Mouse (Mus musculus) midbrain, embryonic 16.5 days (tissue): Measurements from ENCODE around the gene Bcas3. TPM values are rescaled to one million over a fixed set of nuclear protein-coding genes. Genes with fewer than 3 reads are reported as not detected.
A peak's percentile ranks its signal among the peaks of the same experiment; 100 is the strongest.

ENCODE experiments used
- ATAC-seq: fragments of 200-750 bp; cut with Nextera tagmentation; 2 replicates; pipeline ENCODE4 v1.8.0; 2017; ENCODE audit warnings: moderate TSS enrichment
- H3K27ac ChIP-seq: fragments of 300-500 bp; sonication (generic); 2 replicates; pipeline ENCODE4 v1.5.1; 2014; ENCODE audit warnings: mild to moderate bottlenecking, low read length, mixed read lengths
- H3K27me3 ChIP-seq: fragments of 300-500 bp; sonication (generic); 2 replicates; pipeline ENCODE4 v1.6.1; 2014; ENCODE audit warnings: low read depth, low read length, mixed read lengths; ENCODE audit not compliant: control insufficient read depth, insufficient read depth
- H3K36me3 ChIP-seq: fragments of 300-500 bp; sonication (generic); 2 replicates; pipeline ENCODE4 v1.6.1; 2014; ENCODE audit warnings: mild to moderate bottlenecking, low read length, moderate library complexity, mixed read lengths; ENCODE audit not compliant: control insufficient read depth, insufficient read depth
- H3K4me1 ChIP-seq: fragments of 300-500 bp; sonication (generic); 2 replicates; pipeline ENCODE4 v1.6.1; 2014; ENCODE audit warnings: mild to moderate bottlenecking, low read length, mixed read lengths; ENCODE audit not compliant: control insufficient read depth, insufficient read depth
- H3K4me2 ChIP-seq: fragments of 300-500 bp; sonication (generic); 2 replicates; pipeline ENCODE4 v1.6.1; 2014; ENCODE audit warnings: mild to moderate bottlenecking, low read length, mixed read lengths
- H3K4me3 ChIP-seq: fragments of 300-500 bp; sonication (generic); 2 replicates; pipeline ENCODE4 v1.5.1; 2014; ENCODE audit warnings: low read depth, mild to moderate bottlenecking, low read length, moderate library complexity, mixed read lengths
- H3K9ac ChIP-seq: fragments of 300-500 bp; sonication (generic); 2 replicates; pipeline ENCODE4 v1.6.1; 2014; ENCODE audit warnings: low read depth, low read length, mixed read lengths
- H3K9me3 ChIP-seq: fragments of 300-500 bp; sonication (generic); replicated peaks from 2 replicates; pipeline ENCODE4 v1.6.1; 2014; ENCODE audit warnings: mild to moderate bottlenecking, low read length, mixed read lengths; ENCODE audit not compliant: control insufficient read depth, poor library complexity, severe bottlenecking
- WGBS: fragments of 180-500 bp; shearing (Covaris S2); extraction: QIAGEN DNeasy Blood & Tissue Kit; methylation state at CpG from one replicate; pipeline ENCODE4 v1.1.7; 2014; 5-methylcytosine and 5-hydroxymethylcytosine counted together
- polyA plus RNA-seq: library from polyadenylated mRNA; unstranded; fragments of >200 nt; fragmentation: Nextera tagmentation; extraction: Ambion mirVana; gene quantifications from 2 replicates; pipeline ENCODE4 v1.2.1, GENCODE M21; 2015

The Bcas3 gene
- polyA plus RNA-seq, 1 experiment from 2014 or later = 33.3 TPM

DNA sequence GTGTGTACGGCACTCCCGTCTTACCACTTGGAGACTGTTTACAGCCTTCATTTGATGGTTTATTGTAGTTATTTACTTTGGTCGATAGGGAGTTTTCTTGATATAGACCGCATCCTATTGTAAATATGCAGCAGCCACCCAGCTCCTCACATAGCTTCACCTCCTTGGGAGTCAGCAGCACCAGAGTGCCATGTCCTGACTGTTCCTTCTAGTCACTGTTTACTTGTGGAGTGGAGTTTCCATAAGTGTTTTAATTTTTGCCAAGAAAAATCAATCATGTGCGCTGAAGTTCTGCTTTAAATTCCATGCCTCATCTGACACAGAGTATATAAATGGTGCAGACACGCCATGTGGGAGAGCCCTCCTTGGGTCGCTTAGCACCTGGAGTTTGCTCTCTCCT is 163.8 kb downstream of the Bcas3 start:
- no peaks in the 10 kb centered on the region for H3K36me3 ChIP-seq
- ATAC-seq = no peak
- H3K4me2 ChIP-seq = no peak overlapping the region
- peaks cover 3% of the 10 kb centered on the region; the same call in 1 of the 2 replicates for H3K27me3 ChIP-seq
- WGBS = 92% methylated on average over 7 of the region's 7 CpGs
- H3K4me3 ChIP-seq = no peak overlapping the region
- H3K27ac ChIP-seq = no peak overlapping the region
- H3K9ac ChIP-seq = no peak overlapping the region
- H3K4me1 ChIP-seq = no peaks in the 10 kb centered on the region
- H3K9me3 ChIP-seq = no peaks in the 10 kb centered on the region

DNA sequence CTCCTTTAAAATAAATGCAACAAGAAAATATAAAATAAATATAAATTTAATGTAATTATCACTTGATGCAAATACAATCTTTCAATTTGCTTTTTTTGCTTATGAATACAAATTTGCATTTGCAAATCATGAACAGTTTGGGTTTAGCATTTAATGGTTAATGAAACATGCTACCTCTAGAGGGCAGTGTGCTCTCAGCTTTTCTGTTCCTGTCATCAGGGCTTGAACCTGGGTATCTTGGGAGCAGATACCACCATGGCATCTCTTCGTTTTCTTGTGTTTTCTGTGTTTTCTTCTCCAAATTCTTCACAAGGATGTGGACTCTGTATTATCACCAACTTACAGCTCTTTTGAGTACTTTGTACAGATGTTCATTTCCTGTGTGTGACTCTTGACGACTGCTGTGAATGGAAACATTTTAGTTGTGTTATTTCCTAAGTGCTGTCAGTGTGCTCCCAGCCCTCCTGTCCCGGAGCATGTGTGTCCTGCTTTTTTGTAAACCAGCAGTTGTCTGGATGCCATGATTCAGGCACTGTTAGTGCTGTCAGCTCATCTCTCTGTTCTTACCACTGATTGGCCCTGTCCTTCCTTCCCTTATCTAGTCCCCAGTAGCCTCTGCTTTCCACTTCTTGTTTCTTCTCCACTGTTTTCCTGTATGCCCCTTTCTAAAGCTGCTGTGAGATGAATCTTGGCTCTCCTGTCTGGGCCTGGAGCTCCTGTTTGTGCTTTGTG is 165.2 kb downstream of the Bcas3 start:
- WGBS = 52% methylated on average over 3 of the region's 3 CpGs
- H3K4me3 ChIP-seq = no peak overlapping the region
- no peak overlapping the region for H3K27ac ChIP-seq
- no peaks in the 10 kb centered on the region for H3K4me1 ChIP-seq
- no peaks in the 10 kb centered on the region for H3K9me3 ChIP-seq
- H3K9ac ChIP-seq = no peak overlapping the region
- no peak for ATAC-seq
- H3K4me2 ChIP-seq = no peak overlapping the region
- H3K36me3 ChIP-seq = no peaks in the 10 kb centered on the region
- H3K27me3 ChIP-seq = peaks cover 3% of the 10 kb centered on the region; the same call in 1 of the 2 replicates

DNA sequence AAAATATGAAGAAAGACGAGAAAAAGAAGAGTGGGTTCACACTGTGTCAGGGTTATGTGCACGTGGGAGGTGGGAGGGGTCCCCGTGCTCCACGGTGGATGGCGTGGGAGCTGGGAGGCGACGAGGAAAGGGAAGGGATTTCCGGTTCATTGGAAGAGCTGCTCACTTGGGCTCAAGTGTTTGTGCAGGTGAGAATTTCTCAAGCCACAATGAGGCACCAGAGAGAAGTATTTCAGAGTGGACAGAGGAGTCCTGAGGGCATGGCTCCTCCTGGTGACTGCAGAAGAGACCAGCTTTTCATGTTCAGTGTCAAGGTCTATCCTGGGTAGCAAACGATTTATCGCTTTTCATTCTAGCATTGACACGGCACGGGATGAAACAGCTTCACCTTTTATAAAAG is 167.3 kb downstream of the Bcas3 start:
- Histone ChIP-seq H3K27ac (no peak overlapping the region), H3K36me3 (no peaks in the 10 kb centered on the region), H3K27me3 (peaks cover 3% of the 10 kb centered on the region), H3K9ac (no peak overlapping the region), H3K4me1 (peaks cover 5% of the 10 kb centered on the region; the same call in 1 of the 2 replicates), H3K4me2 (no peak overlapping the region), H3K9me3 (no peaks in the 10 kb centered on the region), H3K4me3 (no peak overlapping the region)
- no peak for ATAC-seq
- WGBS = 82% methylated on average over 12 of the region's 12 CpGs

DNA sequence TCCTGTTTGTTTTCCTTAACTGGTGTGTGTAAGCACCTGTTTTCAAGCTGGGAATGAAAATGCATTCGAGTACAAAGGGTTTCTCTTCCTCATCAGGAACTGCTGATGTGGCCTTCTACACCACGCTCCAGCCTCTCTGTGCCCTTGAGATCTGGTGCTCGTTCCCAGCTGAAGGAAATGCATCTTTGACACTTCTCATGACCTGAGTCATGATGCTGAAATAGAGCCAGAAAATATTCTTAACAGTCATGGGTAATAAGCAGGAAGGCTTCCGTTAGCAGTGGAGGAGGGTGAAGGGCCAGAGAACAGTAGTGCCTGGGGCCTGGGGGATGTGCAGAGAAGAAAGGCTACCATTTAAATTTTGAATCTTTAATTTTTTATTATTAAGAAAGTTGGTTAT is 168.0 kb downstream of the Bcas3 start:
- WGBS = 78% methylated on average over 4 of the region's 4 CpGs
- Histone ChIP-seq H3K4me2 (no peak overlapping the region), H3K27me3 (peaks cover 6% of the 10 kb centered on the region), H3K4me1 (peaks cover 5% of the 10 kb centered on the region; the same call in 1 of the 2 replicates), H3K36me3 (no peaks in the 10 kb centered on the region), H3K9me3 (no peaks in the 10 kb centered on the region), H3K9ac (no peak overlapping the region), H3K27ac (no peak overlapping the region), H3K4me3 (no peak overlapping the region)
- ATAC-seq = no peak

DNA sequence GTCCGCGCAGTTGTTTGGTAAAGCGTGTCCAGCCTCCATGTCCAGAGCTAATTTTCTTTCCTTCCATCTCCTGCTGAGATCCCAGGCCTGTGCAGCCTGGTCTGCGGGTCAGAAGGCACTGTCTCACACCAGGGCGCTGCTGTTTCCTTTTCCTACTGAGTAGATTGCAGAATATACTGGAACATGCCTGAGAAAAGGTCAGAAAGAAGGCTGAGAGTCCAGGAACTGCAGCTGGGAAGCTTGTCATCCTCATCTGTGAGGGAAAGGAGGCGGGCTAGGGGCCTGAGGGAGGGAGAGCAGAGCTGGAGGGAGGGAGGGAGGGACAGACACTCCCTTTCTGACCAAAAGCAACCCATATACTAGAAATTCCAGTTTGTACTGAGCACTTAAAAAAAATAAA is 170.7 kb downstream of the Bcas3 start:
- Histone ChIP-seq H3K27ac (no peak overlapping the region), H3K27me3 (peaks cover 16% of the 10 kb centered on the region), H3K36me3 (no peaks in the 10 kb centered on the region), H3K9me3 (no peaks in the 10 kb centered on the region), H3K4me1 (peaks cover 7% of the 10 kb centered on the region; the same call in 1 of the 2 replicates), H3K4me3 (no peak overlapping the region), H3K4me2 (no peak overlapping the region), H3K9ac (no peak overlapping the region)
- no peak for ATAC-seq
- 16% methylated on average over 6 of the region's 6 CpGs for WGBS

DNA sequence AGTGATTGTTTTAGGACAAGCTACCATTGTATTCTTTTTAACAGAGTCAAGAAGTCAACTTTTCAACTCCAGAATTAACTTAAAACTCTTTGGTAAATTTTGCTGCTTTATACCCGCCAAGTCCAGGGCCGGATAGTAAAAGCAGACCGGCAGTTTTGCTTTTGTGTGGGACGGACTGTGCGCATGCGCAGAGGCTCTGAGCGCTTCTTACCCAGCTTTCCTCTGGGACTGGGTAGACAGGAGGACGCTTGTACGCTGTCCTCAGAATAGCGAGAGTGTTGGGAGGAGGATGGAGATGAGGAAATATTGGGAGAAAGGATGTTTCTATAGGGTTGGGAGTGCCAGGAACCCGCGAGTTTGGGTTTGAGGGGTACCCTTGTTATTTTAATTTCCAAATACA is 171.2 kb downstream of the Bcas3 start:
- under 1% methylated on average over 12 of the region's 12 CpGs for WGBS
- Histone ChIP-seq H3K9me3 (no peaks in the 10 kb centered on the region), H3K27me3 (peaks cover 16% of the 10 kb centered on the region), H3K27ac (no peak overlapping the region), H3K4me2 (peak overlapping the region; percentile 56), H3K4me1 (peaks cover 7% of the 10 kb centered on the region; the same call in 1 of the 2 replicates), H3K9ac (0 out of 2 replicates have a peak overlapping the region, but pooled peaks have one; percentile 32), H3K4me3 (peak overlapping the region; percentile 28), H3K36me3 (no peaks in the 10 kb centered on the region)
- no peak for ATAC-seq

DNA sequence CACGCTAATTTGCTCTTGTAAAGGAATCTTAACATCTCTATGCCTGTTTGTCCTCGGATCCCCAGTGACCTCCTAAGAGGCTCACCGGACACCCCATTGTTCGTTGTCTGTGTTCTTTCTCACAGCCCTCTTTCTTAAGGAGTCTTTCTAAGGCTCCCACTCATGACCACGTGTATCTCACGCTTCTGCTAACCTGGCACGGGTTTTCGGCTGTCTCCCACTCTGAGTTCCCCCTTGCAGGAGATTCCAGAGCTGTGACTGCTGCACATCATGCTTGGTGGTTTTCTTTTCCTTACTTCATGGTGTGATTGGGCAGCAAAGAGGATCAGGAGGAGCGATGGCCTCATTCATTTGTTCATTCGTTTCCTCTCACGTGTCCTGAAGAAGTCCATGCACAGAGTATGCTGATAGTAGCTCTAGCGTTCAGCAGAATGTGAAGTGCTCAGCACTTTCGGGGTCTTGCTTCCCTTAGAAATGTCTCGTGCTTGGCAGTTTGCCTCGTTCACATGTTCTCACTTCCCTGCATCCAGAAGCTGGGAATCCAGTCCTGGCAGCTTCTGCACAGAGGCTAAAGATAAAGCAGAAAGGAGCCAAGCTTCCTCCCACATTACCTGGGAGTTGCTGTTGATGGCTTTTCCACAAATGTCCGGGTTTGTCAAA is 172.0 kb downstream of the Bcas3 start:
- Histone ChIP-seq H3K27ac (no peak overlapping the region), H3K27me3 (peaks cover 16% of the 10 kb centered on the region)

DNA sequence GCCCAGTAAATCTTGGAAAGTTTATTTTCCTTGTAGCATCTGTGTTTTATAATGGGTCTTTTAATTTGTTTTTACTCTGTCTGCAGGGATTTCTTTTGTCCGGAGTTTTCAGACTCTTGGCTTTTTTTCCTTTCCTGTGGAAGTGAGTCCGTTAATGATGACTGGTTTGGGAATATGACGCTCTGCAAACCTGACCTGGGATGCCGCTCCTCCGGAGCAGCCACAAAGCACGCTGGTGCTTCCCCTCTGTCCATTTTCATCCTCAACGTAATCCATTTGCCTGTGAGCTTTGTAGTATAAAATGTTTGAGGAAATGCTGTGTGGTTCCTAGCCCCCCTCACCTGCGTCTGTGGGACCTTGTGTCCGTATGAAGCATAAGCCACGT is 172.5 kb downstream of the Bcas3 start:
- Histone ChIP-seq H3K4me3 (no peak overlapping the region), H3K27me3 (peaks cover 14% of the 10 kb centered on the region), H3K9ac (no peak overlapping the region), H3K4me1 (peaks cover 7% of the 10 kb centered on the region; the same call in 1 of the 2 replicates), H3K27ac (no peak overlapping the region), H3K9me3 (no peaks in the 10 kb centered on the region), H3K4me2 (no peak overlapping the region), H3K36me3 (no peaks in the 10 kb centered on the region)
- no peak for ATAC-seq
- WGBS = 21% methylated on average over 10 of the region's 10 CpGs

More for the DNA sequence above, 172.0 kb downstream of the Bcas3 start:
- H3K36me3 ChIP-seq = no peaks in the 10 kb centered on the region
- H3K4me3 ChIP-seq = no peak overlapping the region
- H3K4me1 ChIP-seq = peaks cover 7% of the 10 kb centered on the region; the same call in 1 of the 2 replicates
- no peak for ATAC-seq
- 7% methylated on average over 16 of the region's 16 CpGs for WGBS
- H3K9ac ChIP-seq = no peak overlapping the region
- peak overlapping the region; percentile 56 for H3K4me2 ChIP-seq
- H3K9me3 ChIP-seq = no peaks in the 10 kb centered on the region
